Mouse (Mus musculus): ENCODE results near the gene Brsk2.

Gene Brsk2

GRCm38 (mm10) chr7:142025196-142025595 is 75.6 kb downstream of the Brsk2 start:
- no peak overlapping the region for H3K4me3 ChIP-seq (replicated peaks; ENCODE audit: low read length)
- H3K27me3 ChIP-seq (ENCODE audit: insufficient read depth, low read length): no peaks in the 10 kb centered on the region
- no peaks in the 10 kb centered on the region for H3K9me3 ChIP-seq (ENCODE audit: low read length)
- no peak for TF ChIP-seq POU5F1 (IDR thresholded peaks at IDR 0.05; ENCODE audit: borderline replicate concordance, low read length)
- TF ChIP-seq CTCF (conservative IDR thresholded peaks at IDR 0.05; ENCODE audit: low read length): no peak
- TF ChIP-seq NANOG (IDR thresholded peaks at IDR 0.05; ENCODE audit: borderline replicate concordance, low read length): no peak
- H3K4me1 ChIP-seq (replicated peaks; ENCODE audit: low read depth, low read length): peaks cover 22% of the 10 kb centered on the region
- H3K36me3 ChIP-seq (ENCODE audit: insufficient read depth, low read length): no peaks in the 10 kb centered on the region; the same call in 1 of the 2 replicates

DNA sequence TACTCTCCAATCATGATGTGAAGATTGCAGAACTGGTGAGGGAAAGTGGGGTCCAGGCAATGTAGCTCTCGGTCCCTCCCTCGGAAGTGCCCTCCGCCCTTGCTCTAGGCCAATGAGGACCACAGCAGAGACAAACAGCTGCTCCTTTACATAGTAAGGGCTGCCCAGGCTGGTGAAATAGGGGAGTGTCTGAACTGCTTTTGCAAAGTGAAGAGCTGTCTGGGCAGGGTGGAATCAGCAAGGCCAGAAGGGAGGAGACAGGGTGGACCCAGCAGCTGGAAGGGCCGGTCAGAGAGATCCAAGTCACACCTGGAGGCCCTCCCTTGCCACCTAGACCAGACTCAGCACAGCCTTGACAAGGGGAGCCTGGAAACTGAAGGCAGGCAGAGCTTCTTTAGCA is 76.4 kb downstream of the Brsk2 start:
- H3K4me1 ChIP-seq (replicated peaks; ENCODE audit: low read depth, low read length): peaks cover 22% of the 10 kb centered on the region
- TF ChIP-seq POU5F1 (IDR thresholded peaks at IDR 0.05; ENCODE audit: borderline replicate concordance, low read length) (no peak), NANOG (IDR thresholded peaks at IDR 0.05; ENCODE audit: borderline replicate concordance, low read length) (no peak), CTCF (conservative IDR thresholded peaks at IDR 0.05; ENCODE audit: low read length) (no peak)

DNA sequence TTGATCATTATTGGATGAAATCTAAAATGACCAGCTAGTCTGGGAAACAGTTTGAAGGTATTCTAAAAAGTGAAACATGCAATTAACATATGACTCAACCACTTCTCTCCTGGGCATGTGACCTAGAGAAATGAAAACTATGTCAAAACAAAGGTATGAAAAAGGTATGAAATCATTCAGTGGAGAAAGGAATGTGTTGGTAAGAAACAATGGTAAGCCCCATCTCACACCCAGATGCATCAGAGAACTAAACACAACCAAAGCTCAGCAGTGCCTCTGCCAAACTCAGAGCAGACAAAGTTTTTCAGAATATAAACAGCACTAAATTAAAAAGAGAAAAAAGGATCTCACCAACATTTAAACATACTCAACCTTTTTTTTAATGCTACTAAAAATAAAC is 80.5 kb downstream of the Brsk2 start:
- no peak for TF ChIP-seq CTCF (conservative IDR thresholded peaks at IDR 0.05; ENCODE audit: low read length)
- no peak for TF ChIP-seq NANOG (IDR thresholded peaks at IDR 0.05; ENCODE audit: borderline replicate concordance, low read length)
- no peak for TF ChIP-seq POU5F1 (IDR thresholded peaks at IDR 0.05; ENCODE audit: borderline replicate concordance, low read length)
- Histone ChIP-seq H3K4me3 (replicated peaks; ENCODE audit: low read length) (no peak overlapping the region), H3K9me3 (ENCODE audit: low read length) (no peaks in the 10 kb centered on the region), H3K27me3 (ENCODE audit: insufficient read depth, low read length) (no peaks in the 10 kb centered on the region), H3K4me1 (replicated peaks; ENCODE audit: low read depth, low read length) (peaks cover 29% of the 10 kb centered on the region), H3K36me3 (ENCODE audit: insufficient read depth, low read length) (peaks cover 3% of the 10 kb centered on the region; the same call in 1 of the 2 replicates)

More for the DNA sequence above, 76.4 kb downstream of the Brsk2 start:
- no peaks in the 10 kb centered on the region for H3K36me3 ChIP-seq (ENCODE audit: insufficient read depth, low read length)
- H3K9me3 ChIP-seq (ENCODE audit: low read length): no peaks in the 10 kb centered on the region
- no peaks in the 10 kb centered on the region for H3K27me3 ChIP-seq (ENCODE audit: insufficient read depth, low read length)
- no peak overlapping the region for H3K4me3 ChIP-seq (replicated peaks; ENCODE audit: low read length)

- Histone ChIP-seq H3K9me3 (ENCODE audit: low read length) (no peaks in the 10 kb centered on the region), H3K36me3 (ENCODE audit: insufficient read depth, low read length) (peaks cover 6% of the 10 kb centered on the region; the same call in 1 of the 2 replicates), H3K4me3 (replicated peaks; ENCODE audit: low read length) (no peak overlapping the region), H3K27me3 (ENCODE audit: insufficient read depth, low read length) (no peaks in the 10 kb centered on the region), H3K4me1 (replicated peaks; ENCODE audit: low read depth, low read length) (peaks cover 11% of the 10 kb centered on the region)
- TF ChIP-seq CTCF (conservative IDR thresholded peaks at IDR 0.05; ENCODE audit: low read length) (no peak), NANOG (IDR thresholded peaks at IDR 0.05; ENCODE audit: borderline replicate concordance, low read length) (no peak)
Measured at GRCm38 (mm10) chr7:142034198-142034597, 84.6 kb downstream of the Brsk2 start.

GRCm38 (mm10) chr7:142035048-142035811 is 85.7 kb downstream of the Brsk2 start:
- peaks cover 6% of the 10 kb centered on the region; the same call in 1 of the 2 replicates for H3K36me3 ChIP-seq (ENCODE audit: insufficient read depth, low read length)
- H3K4me3 ChIP-seq (replicated peaks; ENCODE audit: low read length): no peak overlapping the region
- no peaks in the 10 kb centered on the region for H3K9me3 ChIP-seq (ENCODE audit: low read length)
- H3K4me1 ChIP-seq (replicated peaks; ENCODE audit: low read depth, low read length): peaks cover 11% of the 10 kb centered on the region
- TF ChIP-seq CTCF (conservative IDR thresholded peaks at IDR 0.05; ENCODE audit: low read length): no peak
- TF ChIP-seq POU5F1 (IDR thresholded peaks at IDR 0.05; ENCODE audit: borderline replicate concordance, low read length): no peak
- no peak for TF ChIP-seq NANOG (IDR thresholded peaks at IDR 0.05; ENCODE audit: borderline replicate concordance, low read length)
- no peaks in the 10 kb centered on the region for H3K27me3 ChIP-seq (ENCODE audit: insufficient read depth, low read length)

- Histone ChIP-seq H3K4me3 (replicated peaks; ENCODE audit: low read length) (no peak overlapping the region), H3K9me3 (ENCODE audit: low read length) (no peaks in the 10 kb centered on the region), H3K4me1 (replicated peaks; ENCODE audit: low read depth, low read length) (peaks cover 11% of the 10 kb centered on the region), H3K36me3 (ENCODE audit: insufficient read depth, low read length) (peaks cover 6% of the 10 kb centered on the region; the same call in 1 of the 2 replicates), H3K27me3 (ENCODE audit: insufficient read depth, low read length) (no peaks in the 10 kb centered on the region)
- TF ChIP-seq POU5F1 (IDR thresholded peaks at IDR 0.05; ENCODE audit: borderline replicate concordance, low read length): no peak
- TF ChIP-seq CTCF (conservative IDR thresholded peaks at IDR 0.05; ENCODE audit: low read length): peak; percentile 88
Measured at GRCm38 (mm10) chr7:142037553-142038170, 88.1 kb downstream of the Brsk2 start.

- peaks cover 10% of the 10 kb centered on the region for H3K4me1 ChIP-seq (replicated peaks; ENCODE audit: low read depth, low read length)
- H3K36me3 ChIP-seq (ENCODE audit: insufficient read depth, low read length): no peaks in the 10 kb centered on the region
- TF ChIP-seq NANOG (IDR thresholded peaks at IDR 0.05; ENCODE audit: borderline replicate concordance, low read length) (no peak), CTCF (conservative IDR thresholded peaks at IDR 0.05; ENCODE audit: low read length) (no peak), POU5F1 (IDR thresholded peaks at IDR 0.05; ENCODE audit: borderline replicate concordance, low read length) (no peak)
- H3K4me3 ChIP-seq (replicated peaks; ENCODE audit: low read length): no peak overlapping the region
- H3K27me3 ChIP-seq (ENCODE audit: insufficient read depth, low read length): no peaks in the 10 kb centered on the region
- H3K9me3 ChIP-seq (ENCODE audit: low read length): no peaks in the 10 kb centered on the region
Measured at GRCm38 (mm10) chr7:142040756-142041155, 91.2 kb downstream of the Brsk2 start.

- no peaks in the 10 kb centered on the region for H3K27me3 ChIP-seq (ENCODE audit: insufficient read depth, low read length)
- H3K4me1 ChIP-seq (replicated peaks; ENCODE audit: low read depth, low read length): peaks cover 34% of the 10 kb centered on the region
- TF ChIP-seq POU5F1 (IDR thresholded peaks at IDR 0.05; ENCODE audit: borderline replicate concordance, low read length) (no peak), CTCF (conservative IDR thresholded peaks at IDR 0.05; ENCODE audit: low read length) (no peak), NANOG (IDR thresholded peaks at IDR 0.05; ENCODE audit: borderline replicate concordance, low read length) (no peak)
- peaks cover 2% of the 10 kb centered on the region; the same call in 1 of the 2 replicates for H3K36me3 ChIP-seq (ENCODE audit: insufficient read depth, low read length)
- no peaks in the 10 kb centered on the region for H3K9me3 ChIP-seq (ENCODE audit: low read length)
- no peak overlapping the region for H3K4me3 ChIP-seq (replicated peaks; ENCODE audit: low read length)
Measured at GRCm38 (mm10) chr7:142045344-142045743, 95.8 kb downstream of the Brsk2 start.

Measured in E14TG2a.4 (cell line).